Mouse (Mus musculus) heart, embryonic 12.5 days (tissue): Measurements from ENCODE around the gene Ppp1r14c. TPM values are rescaled to one million over a fixed set of nuclear protein-coding genes. Genes with fewer than 3 reads are reported as not detected.
"Not testable (repeated sequence)": the region's sequence is repeated elsewhere in the genome, so short reads cannot be mapped to it uniquely, and the experiment has no call there.

Experiments
- ATAC-seq: fragments of 200-750 bp; cut with Nextera tagmentation; 2 replicates; pipeline ENCODE4 v1.8.0; 2017; ENCODE audit warnings: moderate TSS enrichment, moderate library complexity; ENCODE audit not compliant: insufficient number of reproducible peaks, low FRiP score
- H3K27ac ChIP-seq: fragments of 300-500 bp; sonication (generic); 2 replicates; pipeline ENCODE4 v1.5.1; 2016; ENCODE audit warnings: mild to moderate bottlenecking, moderate library complexity; ENCODE audit not compliant: poor library complexity, severe bottlenecking
- H3K27me3 ChIP-seq: fragments of 300-500 bp; sonication (generic); replicated peaks from 2 replicates; pipeline ENCODE4 v1.6.1; 2016; ENCODE audit warnings: mild to moderate bottlenecking, moderate library complexity
- H3K36me3 ChIP-seq: fragments of 300-500 bp; sonication (generic); 2 replicates; pipeline ENCODE4 v1.6.1; 2016; ENCODE audit warnings: mild to moderate bottlenecking, moderate library complexity
- H3K4me1 ChIP-seq: fragments of 300-500 bp; sonication (generic); replicated peaks from 2 replicates; pipeline ENCODE4 v1.6.1; 2016; ENCODE audit warnings: mild to moderate bottlenecking
- H3K4me2 ChIP-seq: fragments of 300-500 bp; sonication (generic); 2 replicates; pipeline ENCODE4 v1.6.1; 2016; ENCODE audit warnings: mild to moderate bottlenecking, moderate library complexity
- H3K4me3 ChIP-seq: fragments of 300-500 bp; sonication (generic); 2 replicates; pipeline ENCODE4 v1.5.1; 2016; ENCODE audit warnings: mild to moderate bottlenecking
- H3K9ac ChIP-seq: fragments of 300-500 bp; sonication (generic); 2 replicates; pipeline ENCODE4 v1.6.1; 2016; ENCODE audit warnings: mild to moderate bottlenecking, moderate library complexity
- H3K9me3 ChIP-seq: fragments of 300-500 bp; sonication (generic); replicated peaks from 2 replicates; pipeline ENCODE4 v1.6.1; 2016; ENCODE audit warnings: mild to moderate bottlenecking, moderate library complexity
- WGBS: fragments of 180-500 bp; shearing (Covaris S2); methylation state at CpG from one replicate; pipeline ENCODE4 v1.1.7; 2016; 5-methylcytosine and 5-hydroxymethylcytosine counted together
- polyA plus RNA-seq: library from polyadenylated mRNA; unstranded; fragments of >200 nt; fragmentation: Nextera tagmentation; extraction: Ambion mirVana; gene quantifications from 2 replicates; pipeline ENCODE4 v1.2.1, GENCODE M21; 2016

Gene Ppp1r14c
- polyA plus RNA-seq, 1 experiment from 2014 or later: 222 TPM

DNA sequence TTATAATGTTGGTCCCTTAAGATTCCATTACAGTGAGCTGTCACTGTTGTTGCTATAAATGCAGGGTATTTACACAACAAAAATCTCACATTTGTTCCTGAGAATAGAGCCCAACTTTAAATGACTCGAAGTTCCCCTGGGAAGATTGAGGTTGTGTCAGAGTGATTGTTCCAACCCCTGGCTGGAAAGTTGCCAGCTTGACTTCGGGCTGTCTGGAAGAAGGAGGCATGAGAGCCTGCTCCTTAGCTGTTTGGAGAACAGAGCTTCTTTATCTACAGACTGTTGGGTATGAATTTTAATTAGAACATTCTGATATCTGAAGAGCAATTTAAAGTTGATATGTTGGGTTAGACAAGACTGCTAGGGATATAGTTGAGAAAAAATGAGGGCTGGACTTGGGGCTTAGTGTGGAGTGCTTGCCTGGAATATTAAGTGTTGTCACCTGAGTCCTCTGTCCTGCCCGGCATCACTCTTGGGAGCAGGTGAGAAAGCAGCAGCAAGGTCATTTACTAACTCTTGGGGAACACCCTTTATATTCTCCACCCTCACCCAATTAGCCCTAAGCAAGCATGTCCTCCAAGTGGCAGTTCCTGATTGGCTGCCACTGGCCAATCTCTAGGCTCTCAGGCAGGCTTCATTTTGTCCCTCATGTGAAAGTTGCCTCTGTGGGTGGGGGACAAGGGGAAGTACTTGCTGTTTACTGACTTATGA, 62.0 kb downstream of the Ppp1r14c start:
- no peak overlapping the region for H3K4me2 ChIP-seq
- ATAC-seq: no peak
- 24% methylated on average over 3 of the region's 3 CpGs for WGBS
- peaks cover 22% of the 10 kb centered on the region for H3K36me3 ChIP-seq
- H3K9ac ChIP-seq: no peak overlapping the region
- H3K9me3 ChIP-seq: no peaks in the 10 kb centered on the region
- peak overlapping the region; percentile 63 for H3K27ac ChIP-seq
- H3K27me3 ChIP-seq: no peaks in the 10 kb centered on the region
- no peak overlapping the region for H3K4me3 ChIP-seq
- H3K4me1 ChIP-seq: peaks cover 42% of the 10 kb centered on the region

- Histone ChIP-seq H3K36me3 (peaks cover 31% of the 10 kb centered on the region), H3K4me2 (no peak overlapping the region), H3K27ac (no peak overlapping the region), H3K9ac (no peak overlapping the region), H3K4me1 (peaks cover 21% of the 10 kb centered on the region), H3K9me3 (peaks cover 10% of the 10 kb centered on the region), H3K4me3 (no peak overlapping the region), H3K27me3 (no peaks in the 10 kb centered on the region)
- WGBS: 84% methylated on average over 8 of the region's 8 CpGs
- ATAC-seq: no peak
Measured at GRCm38 (mm10) chr10:3434848-3435474, 69.1 kb downstream of the Ppp1r14c start.

DNA sequence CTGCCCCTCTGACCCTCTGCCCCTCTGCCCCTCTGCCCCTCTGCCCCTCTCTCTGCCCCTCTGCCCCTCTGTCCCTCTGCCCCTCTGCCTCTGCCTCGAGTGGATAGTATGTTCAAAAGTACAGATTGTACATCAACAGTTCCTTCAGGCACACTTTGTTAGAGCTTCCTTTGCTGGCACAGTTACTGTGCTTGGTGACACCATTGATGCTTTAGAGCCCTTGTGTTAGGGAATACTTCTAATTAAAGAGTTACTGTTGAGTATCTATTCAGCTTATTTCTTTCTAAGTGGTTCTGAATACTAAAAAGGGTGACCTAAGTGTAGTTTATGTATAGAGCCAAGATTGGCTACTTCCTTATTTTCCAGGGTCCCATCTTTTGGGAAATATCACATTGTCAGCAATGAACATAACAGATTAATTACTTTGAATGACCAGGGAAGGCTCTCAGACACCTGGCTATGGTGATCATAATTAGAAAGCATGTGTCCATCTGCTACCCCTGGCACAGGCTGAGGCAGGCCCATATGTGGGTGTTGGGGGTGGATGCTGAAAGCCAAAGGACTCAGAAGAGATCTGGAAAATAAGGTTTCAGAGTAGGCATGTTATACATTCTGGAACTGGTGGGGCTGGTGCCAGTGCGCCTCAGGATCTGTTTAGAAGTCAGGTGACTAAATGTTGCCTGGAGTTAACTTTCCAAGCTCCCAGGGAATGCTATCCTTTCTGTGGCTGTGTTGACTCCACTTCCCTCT, 75.0 kb downstream of the Ppp1r14c start:
- no peak for ATAC-seq
- Histone ChIP-seq H3K9ac (no peak overlapping the region), H3K9me3 (no peaks in the 10 kb centered on the region), H3K4me2 (no peak overlapping the region), H3K27ac (no peak overlapping the region), H3K27me3 (no peaks in the 10 kb centered on the region), H3K4me1 (no peaks in the 10 kb centered on the region), H3K36me3 (peaks cover 31% of the 10 kb centered on the region), H3K4me3 (no peak overlapping the region)
- 51% methylated on average over 2 of the region's 2 CpGs for WGBS

DNA sequence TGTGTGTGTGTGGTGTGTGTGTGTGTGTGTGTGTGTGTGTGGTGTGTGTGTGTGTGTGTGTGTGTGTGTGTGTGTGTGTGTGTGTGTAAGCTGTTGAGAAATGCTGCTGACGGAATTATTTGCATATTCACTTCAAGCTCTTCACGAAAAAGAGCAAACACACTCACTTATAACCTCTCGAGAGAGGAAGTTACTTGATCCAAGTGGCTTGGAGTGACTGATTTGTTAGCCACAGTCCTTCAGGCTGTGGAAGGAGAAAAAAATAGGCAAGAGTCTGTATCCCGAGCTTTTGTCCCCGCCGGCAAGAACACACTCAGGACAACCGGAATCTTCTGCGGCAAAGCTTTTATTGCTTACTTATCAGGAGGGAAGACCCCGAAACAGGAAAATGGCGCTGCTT, 80.9 kb downstream of the Ppp1r14c start:
- H3K4me1 ChIP-seq: peaks cover 30% of the 10 kb centered on the region
- H3K27me3 ChIP-seq, H3K9ac ChIP-seq, H3K27ac ChIP-seq, H3K9me3 ChIP-seq, H3K4me3 ChIP-seq, ATAC-seq, H3K4me2 ChIP-seq: not testable (repeated sequence)
- 87% methylated on average over 10 of the region's 10 CpGs for whole genome bisulfite sequencing
- H3K36me3 ChIP-seq: peaks cover 29% of the 10 kb centered on the region

DNA sequence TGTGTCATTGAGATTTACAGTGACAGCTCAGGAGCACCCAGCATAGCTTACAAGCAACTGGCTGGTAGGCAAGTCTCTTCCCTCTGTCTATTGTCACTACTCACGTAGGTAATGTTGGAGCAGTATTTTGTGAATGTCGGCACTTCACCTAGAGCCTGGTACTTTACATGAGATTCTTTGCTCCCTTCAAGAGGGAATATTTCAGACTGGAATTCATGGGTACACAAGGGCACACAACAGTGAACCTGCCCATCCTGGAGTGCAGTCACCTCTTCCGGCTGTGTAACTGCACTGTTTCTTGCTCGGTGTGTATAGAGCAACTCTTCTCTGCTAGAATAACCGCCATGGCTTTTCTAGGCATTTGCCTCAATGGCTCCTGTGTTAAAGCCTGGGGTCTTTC, 82.8 kb downstream of the Ppp1r14c start:
- H3K36me3 ChIP-seq: peaks cover 13% of the 10 kb centered on the region
- H3K27me3 ChIP-seq: no peaks in the 10 kb centered on the region
- no peak overlapping the region for H3K4me2 ChIP-seq
- 76% methylated on average over 5 of the region's 5 CpGs for WGBS
- peaks cover 41% of the 10 kb centered on the region for H3K4me1 ChIP-seq
- no peaks in the 10 kb centered on the region for H3K9me3 ChIP-seq
- H3K4me3 ChIP-seq: no peak overlapping the region
- no peak overlapping the region for H3K9ac ChIP-seq
- ATAC-seq: no peak
- no peak overlapping the region for H3K27ac ChIP-seq

GRCm38 (mm10) chr10:3451930-3452329, 86.1 kb downstream of the Ppp1r14c start:
- no peak for ATAC-seq
- Histone ChIP-seq H3K27me3 (no peaks in the 10 kb centered on the region), H3K4me3 (no peak overlapping the region), H3K27ac (no peak overlapping the region), H3K9ac (no peak overlapping the region), H3K36me3 (peaks cover 9% of the 10 kb centered on the region), H3K4me2 (no peak overlapping the region), H3K4me1 (peaks cover 41% of the 10 kb centered on the region), H3K9me3 (no peaks in the 10 kb centered on the region)
- WGBS: 81% methylated on average over 4 of the region's 4 CpGs

GRCm38 (mm10) chr10:3452822-3453475, 87.1 kb downstream of the Ppp1r14c start:
- Histone ChIP-seq H3K4me2 (no peak overlapping the region), H3K27ac (no peak overlapping the region), H3K36me3 (peaks cover 5% of the 10 kb centered on the region; the same call in 1 of the 2 replicates), H3K4me3 (no peak overlapping the region), H3K9ac (no peak overlapping the region), H3K9me3 (no peaks in the 10 kb centered on the region), H3K27me3 (no peaks in the 10 kb centered on the region), H3K4me1 (peaks cover 36% of the 10 kb centered on the region)
- no peak for ATAC-seq
- WGBS: 67% methylated on average over 3 of the region's 3 CpGs

DNA sequence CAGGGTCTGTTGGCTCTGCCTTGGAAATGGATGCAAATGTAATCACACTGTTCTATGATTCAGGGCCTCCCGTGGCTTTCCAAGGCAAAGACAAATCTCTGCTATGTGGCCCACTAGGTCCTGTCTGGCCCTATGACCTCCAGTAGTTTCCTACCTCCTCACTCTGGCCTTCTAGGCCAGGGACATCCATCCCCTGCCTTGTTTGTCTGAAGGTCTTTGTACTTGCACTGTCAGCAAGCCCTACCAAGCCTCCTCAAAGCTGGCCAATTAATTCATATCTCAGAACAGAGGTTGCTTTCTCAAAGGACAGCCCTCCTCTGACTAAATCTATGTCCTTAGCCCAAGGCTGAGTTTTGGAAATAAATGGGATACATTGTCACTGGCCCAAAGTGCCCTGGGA, 92.8 kb downstream of the Ppp1r14c start:
- Histone ChIP-seq H3K36me3 (peaks cover 3% of the 10 kb centered on the region; the same call in 1 of the 2 replicates), H3K27ac (no peak overlapping the region), H3K4me3 (no peak overlapping the region), H3K4me1 (no peaks in the 10 kb centered on the region), H3K27me3 (no peaks in the 10 kb centered on the region), H3K9ac (no peak overlapping the region), H3K4me2 (no peak overlapping the region), H3K9me3 (no peaks in the 10 kb centered on the region)
- 79% methylated on average over 1 of the region's 1 CpGs for WGBS
- ATAC-seq: no peak

- Histone ChIP-seq H3K4me1 (no peaks in the 10 kb centered on the region), H3K27ac (no peak overlapping the region), H3K4me3 (no peak overlapping the region), H3K9ac (no peak overlapping the region), H3K4me2 (no peak overlapping the region), H3K36me3 (0 out of 2 replicates have a peak, but pooled peaks cover 4% of the 10 kb centered on the region), H3K9me3 (no peaks in the 10 kb centered on the region), H3K27me3 (no peaks in the 10 kb centered on the region)
- no peak for ATAC-seq
- 96% methylated on average over 1 of the region's 1 CpGs for WGBS
Measured at GRCm38 (mm10) chr10:3460841-3461240, 95.0 kb downstream of the Ppp1r14c start.

DNA sequence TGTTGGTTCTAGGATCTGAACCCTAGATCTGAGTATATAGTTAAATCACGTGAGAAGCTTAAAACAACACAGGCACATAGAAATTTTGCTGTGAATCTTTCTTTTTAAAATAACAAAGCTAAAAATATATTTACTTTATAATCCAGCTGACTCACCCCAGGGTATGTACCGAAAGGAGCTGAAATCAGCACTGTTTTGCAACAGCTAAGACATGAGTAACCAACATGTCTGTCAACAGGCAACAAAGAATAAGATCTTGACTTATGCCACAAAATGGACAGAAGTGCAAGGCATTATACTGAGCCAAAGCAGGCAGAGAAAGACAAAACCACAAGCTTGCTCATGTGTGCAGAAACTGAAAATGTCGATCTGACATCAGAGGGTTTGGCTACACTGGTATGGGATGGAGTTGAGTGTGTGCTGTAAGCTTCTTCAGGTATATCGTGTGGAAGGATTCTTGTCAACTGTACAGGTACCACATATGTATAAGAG, 100.3 kb downstream of the Ppp1r14c start:
- Histone ChIP-seq H3K27ac (no peak overlapping the region), H3K27me3 (no peaks in the 10 kb centered on the region), H3K4me1 (no peaks in the 10 kb centered on the region), H3K9me3 (no peaks in the 10 kb centered on the region), H3K9ac (no peak overlapping the region), H3K4me2 (no peak overlapping the region), H3K36me3 (peaks cover 36% of the 10 kb centered on the region), H3K4me3 (no peak overlapping the region)
- 80% methylated on average over 4 of the region's 4 CpGs for WGBS
- no peak for ATAC-seq

DNA sequence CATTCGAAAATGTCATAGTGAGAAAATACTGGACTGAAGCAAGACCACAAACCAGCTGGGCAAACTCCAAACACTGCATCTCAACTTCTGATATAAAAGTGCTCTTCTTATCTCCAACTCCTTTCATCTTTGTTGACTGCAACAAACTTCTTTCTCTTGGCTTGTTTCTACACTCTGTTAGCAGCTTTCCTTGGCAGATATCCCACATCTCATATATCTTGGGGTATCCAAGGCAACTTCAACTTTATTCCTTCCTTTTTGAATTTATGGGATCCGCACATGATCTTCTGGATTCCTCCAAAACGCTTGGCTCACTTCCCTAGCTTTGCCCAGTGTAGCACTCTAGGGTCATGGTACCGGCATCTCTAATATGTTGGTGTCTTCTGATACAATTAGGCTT, 102.7 kb downstream of the Ppp1r14c start:
- 84% methylated on average over 4 of the region's 4 CpGs for WGBS
- Histone ChIP-seq H3K4me1 (no peaks in the 10 kb centered on the region), H3K9ac (no peak overlapping the region), H3K36me3 (peaks cover 42% of the 10 kb centered on the region), H3K27ac (no peak overlapping the region), H3K4me2 (no peak overlapping the region), H3K27me3 (no peaks in the 10 kb centered on the region), H3K4me3 (no peak overlapping the region), H3K9me3 (peaks cover 4% of the 10 kb centered on the region)
- no peak for ATAC-seq
